Mouse (Mus musculus): ENCODE measurements around the gene Hist1h3b. TPM values are rescaled to one million over a fixed set of nuclear protein-coding genes. Genes with fewer than 3 reads are reported as not detected.
"Not testable (repeated sequence)": the region's sequence is repeated elsewhere in the genome, so short reads cannot be mapped to it uniquely, and the experiment has no call there.

Gene Hist1h3b
- total and polyA plus RNA-seq, 2 experiments from 2014 or later: 0.51 to 290 TPM

- WGBS: 4% methylated on average over 13 of the region's 36 CpGs
These were observed 7.4 kb upstream of the Hist1h3b start for GRCm38 (mm10) chr13:23744421-23745380.

GRCm38 (mm10) chr13:23745381-23746161 is 6.5 kb upstream of the Hist1h3b start, which contains the start of gene Hist1h3c:
Gene Hist1h3c (minus strand): TSS chr13:23745602.
- peak within 1 kb of the TSS; percentile 85 for H3K27ac ChIP-seq (ENCODE audit: low read depth, low read length)

More at GRCm38 (mm10) chr13:23744421-23745380, 7.4 kb upstream of the Hist1h3b start:
- no peak overlapping the region for H3K27ac ChIP-seq (ENCODE audit: low read depth, low read length)
- H3K9me3 ChIP-seq (ENCODE audit: low read length): no peaks in the 10 kb centered on the region
- peak overlapping the region; percentile 37; the same call in 1 of the 2 replicates for H3K4me3 ChIP-seq (ENCODE audit: low read depth, low read length)
- no peak for DNase-seq (ENCODE audit: low spot score)
- H3K4me2 ChIP-seq (ENCODE audit: low read depth, low read length, poor library complexity, severe bottlenecking): peak overlapping the region; percentile 69
- no peaks in the 10 kb centered on the region for H3K27me3 ChIP-seq (ENCODE audit: insufficient read depth, low read length)
- ATAC-seq (ENCODE audit: low FRiP score): no peak
- no peak overlapping the region for H3K9ac ChIP-seq (replicated peaks; ENCODE audit: low read length, poor library complexity, severe bottlenecking)
- TF ChIP-seq CTCF (IDR thresholded peaks at IDR 0.05): no peak
- 0 out of 2 replicates have a peak, but pooled peaks cover 3% of the 10 kb centered on the region for H3K4me1 ChIP-seq (ENCODE audit: insufficient read depth, low read length)
- H3K36me3 ChIP-seq (ENCODE audit: insufficient read depth, low read length): no peaks in the 10 kb centered on the region

GRCm38 (mm10) chr13:23746201-23747080 is 5.6 kb upstream of the Hist1h3b start, which contains the start of gene Hist1h2bb:
Gene Hist1h2bb (plus strand): TSS chr13:23746734.
- DNase-seq (ENCODE audit: low spot score) (peak; percentile 95), ATAC-seq (ENCODE audit: low FRiP score) (peak; percentile 92)
- WGBS: under 1% methylated on average over 38 of the region's 58 CpGs
- not testable (repeated sequence) for H3K9ac ChIP-seq (replicated peaks; ENCODE audit: low read length, poor library complexity, severe bottlenecking); H3K27me3 ChIP-seq (ENCODE audit: insufficient read depth, low read length); H3K9me3 ChIP-seq (ENCODE audit: low read length); H3K36me3 ChIP-seq (ENCODE audit: insufficient read depth, low read length); H3K4me1 ChIP-seq (ENCODE audit: insufficient read depth, low read length)
- Histone ChIP-seq H3K27ac (ENCODE audit: low read depth, low read length) (peak within 1 kb of the TSS; percentile 85), H3K4me2 (ENCODE audit: low read depth, low read length, poor library complexity, severe bottlenecking) (peak within 1 kb of the TSS; percentile 69), H3K4me3 (ENCODE audit: low read depth, low read length) (peak within 1 kb of the TSS; percentile 37)

More at GRCm38 (mm10) chr13:23745381-23746161, 6.5 kb upstream of the Hist1h3b start, which contains the start of gene Hist1h3c:
- no peaks in the 10 kb centered on the region for H3K27me3 ChIP-seq (ENCODE audit: insufficient read depth, low read length)
- ATAC-seq (ENCODE audit: low FRiP score) (peak; percentile 81), DNase-seq (ENCODE audit: low spot score) (peak; percentile 95)
- no peak for TF ChIP-seq CTCF (IDR thresholded peaks at IDR 0.05)
- WGBS: 1% methylated on average over 21 of the region's 28 CpGs
- no peak within 1 kb of the TSS for H3K9ac ChIP-seq (replicated peaks; ENCODE audit: low read length, poor library complexity, severe bottlenecking)
- H3K9me3 ChIP-seq (ENCODE audit: low read length): no peaks in the 10 kb centered on the region
- 0 out of 2 replicates have a peak, but pooled peaks cover 3% of the 10 kb centered on the region for H3K4me1 ChIP-seq (ENCODE audit: insufficient read depth, low read length)
- H3K4me3 ChIP-seq (ENCODE audit: low read depth, low read length): peak within 1 kb of the TSS; percentile 37
- H3K4me2 ChIP-seq (ENCODE audit: low read depth, low read length, poor library complexity, severe bottlenecking): peak within 1 kb of the TSS; percentile 69
- no peaks in the 10 kb centered on the region for H3K36me3 ChIP-seq (ENCODE audit: insufficient read depth, low read length)

GRCm38 (mm10) chr13:23747081-23747891 is 4.8 kb upstream of the Hist1h3b start:
- Histone ChIP-seq H3K27ac (ENCODE audit: low read depth, low read length) (peak overlapping the region; percentile 47), H3K4me3 (ENCODE audit: low read depth, low read length) (peak overlapping the region; percentile 37), H3K9ac (replicated peaks; ENCODE audit: low read length, poor library complexity, severe bottlenecking) (no peak overlapping the region), H3K9me3 (ENCODE audit: low read length) (no peaks in the 10 kb centered on the region), H3K36me3 (ENCODE audit: insufficient read depth, low read length) (no peaks in the 10 kb centered on the region), H3K4me1 (ENCODE audit: insufficient read depth, low read length) (0 out of 2 replicates have a peak, but pooled peaks cover 3% of the 10 kb centered on the region), H3K27me3 (ENCODE audit: insufficient read depth, low read length) (no peaks in the 10 kb centered on the region), H3K4me2 (ENCODE audit: low read depth, low read length, poor library complexity, severe bottlenecking) (peak overlapping the region; percentile 69)
- ATAC-seq (ENCODE audit: low FRiP score) (no peak), DNase-seq (ENCODE audit: low spot score) (no peak)
- TF ChIP-seq CTCF (IDR thresholded peaks at IDR 0.05): no peak
- 2% methylated on average over 9 of the region's 13 CpGs for WGBS

All from midbrain, postnatal 0 days (tissue).